Mouse (Mus musculus) liver, adult 2 months (tissue): ENCODE measurements around the gene Dusp14. TPM values are rescaled to one million over a fixed set of nuclear protein-coding genes. Genes with fewer than 3 reads are reported as not detected.

Experiments
- DNase-seq: peaks from one replicate; pipeline ENCODE4 v3.0.0-alpha.2; 2011; ENCODE audit warnings: low read depth, low spot score; ENCODE audit errors: extremely low read depth
- H3K27ac ChIP-seq: fragments of 200-500 bp; replicated peaks from 2 replicates; pipeline ENCODE4 v1.5.1; 2012; ENCODE audit warnings: low read depth, mild to moderate bottlenecking, control low read depth, inconsistent platforms, low read length; ENCODE audit not compliant: insufficient read depth
- H3K27me3 ChIP-seq: fragments of 200-500 bp; 2 replicates; pipeline ENCODE4 v1.6.1; 2012; ENCODE audit warnings: mild to moderate bottlenecking, moderate library complexity, low read length, inconsistent platforms; ENCODE audit not compliant: control insufficient read depth, insufficient read depth
- H3K36me3 ChIP-seq: fragments of 200-500 bp; 2 replicates; pipeline ENCODE4 v1.6.1; 2012; ENCODE audit warnings: low read length, inconsistent platforms; ENCODE audit not compliant: control insufficient read depth, insufficient read depth
- H3K4me1 ChIP-seq: fragments of 200-500 bp; 2 replicates; pipeline ENCODE4 v1.6.1; 2011; ENCODE audit warnings: low read length; ENCODE audit not compliant: control insufficient read depth, insufficient read depth
- H3K4me3 ChIP-seq: fragments of 200-500 bp; 2 replicates; pipeline ENCODE4 v1.5.1; 2011; ENCODE audit warnings: low read depth, mild to moderate bottlenecking, control low read depth, low read length, moderate library complexity; ENCODE audit not compliant: insufficient read depth
- H3K79me2 ChIP-seq: fragments of 200-500 bp; 2 replicates; pipeline ENCODE4 v1.6.1; 2012; ENCODE audit warnings: inconsistent platforms, mild to moderate bottlenecking, low read length, moderate library complexity; ENCODE audit not compliant: control insufficient read depth, insufficient read depth
- H3K9ac ChIP-seq: fragments of 200-500 bp; 2 replicates; pipeline ENCODE4 v1.6.1; 2012; ENCODE audit warnings: low read depth, mild to moderate bottlenecking, control low read depth, inconsistent platforms, low read length
- CTCF ChIP-seq: fragments of 200-500 bp; IDR thresholded peaks from 2 replicates; pipeline ENCODE4 v1.5.1; 2011; ENCODE audit warnings: low read depth, low read length, control low read depth
- POLR2A ChIP-seq: fragments of 200-500 bp; IDR thresholded peaks from 2 replicates; pipeline ENCODE4 v1.6.1; 2011; ENCODE audit warnings: low read length, control low read depth; ENCODE audit not compliant: insufficient read depth; ENCODE audit errors: extremely low read depth
- WGBS: fragments of 180-500 bp; shearing (Covaris S2); methylation state at CpG from one replicate; pipeline ENCODE4 v1.1.7; 2018; 5-methylcytosine and 5-hydroxymethylcytosine counted together
- polyA plus RNA-seq: library from polyadenylated mRNA; depleted of rRNA; stranded (reverse); fragments of >200 nt; gene quantifications from 2 replicates; pipeline ENCODE4 v1.2.3, GENCODE M21; 2012
- total RNA-seq: library from RNA; depleted of rRNA; stranded (reverse); fragments of >200 nt; gene quantifications from 2 replicates; pipeline ENCODE4 v1.2.3, GENCODE M21; 2014

The Dusp14 gene
- total and polyA plus RNA-seq, 2 experiments = 0.83 to 4.5 TPM

GRCm38 (mm10) chr11:84063631-84064209, 5.3 kb downstream of the Dusp14 start:
- no peak for TF ChIP-seq POLR2A
- Histone ChIP-seq H3K9ac (no peak overlapping the region), H3K27ac (no peak overlapping the region), H3K27me3 (no peaks in the 10 kb centered on the region; the same call in 1 of the 2 replicates), H3K36me3 (no peaks in the 10 kb centered on the region), H3K4me1 (peaks cover 5% of the 10 kb centered on the region; the same call in 1 of the 2 replicates), H3K79me2 (no peaks in the 10 kb centered on the region), H3K4me3 (no peak overlapping the region)
- peak; percentile 13 for DNase-seq
- WGBS = 92% methylated on average over 3 of the region's 3 CpGs

- TF ChIP-seq POLR2A = no peak
- TF ChIP-seq CTCF = no peak
- Histone ChIP-seq H3K36me3 (no peaks in the 10 kb centered on the region), H3K4me1 (peaks cover 5% of the 10 kb centered on the region; the same call in 1 of the 2 replicates), H3K27ac (no peak overlapping the region), H3K79me2 (no peaks in the 10 kb centered on the region), H3K27me3 (no peaks in the 10 kb centered on the region; the same call in 1 of the 2 replicates), H3K9ac (no peak overlapping the region), H3K4me3 (no peak overlapping the region)
- WGBS = 27% methylated on average over 2 of the region's 2 CpGs
- DNase-seq = peak; percentile 81
Measured at GRCm38 (mm10) chr11:84062805-84063204, 6.3 kb downstream of the Dusp14 start.

GRCm38 (mm10) chr11:84061881-84062280, 7.2 kb downstream of the Dusp14 start:
- H3K27me3 ChIP-seq = no peaks in the 10 kb centered on the region
- WGBS = 98% methylated on average over 2 of the region's 2 CpGs
- no peaks in the 10 kb centered on the region for H3K36me3 ChIP-seq
- DNase-seq = no peak
- H3K27ac ChIP-seq = no peak overlapping the region
- no peaks in the 10 kb centered on the region for H3K79me2 ChIP-seq
- no peak overlapping the region for H3K9ac ChIP-seq
- 0 out of 2 replicates have a peak, but pooled peaks cover 3% of the 10 kb centered on the region for H3K4me1 ChIP-seq
- no peak overlapping the region for H3K4me3 ChIP-seq
- TF ChIP-seq POLR2A (no peak), CTCF (no peak)

GRCm38 (mm10) chr11:84060635-84061034, 8.4 kb downstream of the Dusp14 start:
- WGBS = 96% methylated on average over 6 of the region's 6 CpGs
- no peak overlapping the region for H3K9ac ChIP-seq
- TF ChIP-seq CTCF = no peak
- no peak for TF ChIP-seq POLR2A
- DNase-seq = no peak
- no peak overlapping the region for H3K4me3 ChIP-seq
- H3K4me1 ChIP-seq = no peaks in the 10 kb centered on the region
- no peaks in the 10 kb centered on the region for H3K79me2 ChIP-seq
- no peaks in the 10 kb centered on the region for H3K36me3 ChIP-seq
- H3K27me3 ChIP-seq = no peaks in the 10 kb centered on the region
- H3K27ac ChIP-seq = no peak overlapping the region

- TF ChIP-seq CTCF = no peak
- TF ChIP-seq POLR2A = no peak
- 92% methylated on average over 2 of the region's 2 CpGs for WGBS
Measured at GRCm38 (mm10) chr11:84059784-84060183, 9.3 kb downstream of the Dusp14 start.

GRCm38 (mm10) chr11:84057418-84057817, 11.6 kb downstream of the Dusp14 start:
- H3K27ac ChIP-seq = no peak overlapping the region
- WGBS = 91% methylated on average over 2 of the region's 2 CpGs

More at GRCm38 (mm10) chr11:84059784-84060183, 9.3 kb downstream of the Dusp14 start:
- Histone ChIP-seq H3K79me2 (no peaks in the 10 kb centered on the region), H3K4me3 (no peak overlapping the region), H3K27ac (no peak overlapping the region), H3K36me3 (no peaks in the 10 kb centered on the region), H3K4me1 (no peaks in the 10 kb centered on the region), H3K9ac (no peak overlapping the region), H3K27me3 (no peaks in the 10 kb centered on the region)
- no peak for DNase-seq

More at GRCm38 (mm10) chr11:84057418-84057817, 11.6 kb downstream of the Dusp14 start:
- Histone ChIP-seq H3K4me1 (peaks cover 10% of the 10 kb centered on the region), H3K4me3 (no peak overlapping the region), H3K36me3 (no peaks in the 10 kb centered on the region), H3K79me2 (no peaks in the 10 kb centered on the region), H3K9ac (no peak overlapping the region), H3K27me3 (no peaks in the 10 kb centered on the region)
- no peak for DNase-seq
- TF ChIP-seq POLR2A (no peak), CTCF (no peak)
